Mouse (Mus musculus): Measurements from ENCODE around the gene Ptchd1. TPM values are rescaled to one million over a fixed set of nuclear protein-coding genes. Genes with fewer than 3 reads are reported as not detected.

The Ptchd1 gene
- polyA plus RNA-seq (2012; rRNA removed): not detected in 2 replicates

DNA sequence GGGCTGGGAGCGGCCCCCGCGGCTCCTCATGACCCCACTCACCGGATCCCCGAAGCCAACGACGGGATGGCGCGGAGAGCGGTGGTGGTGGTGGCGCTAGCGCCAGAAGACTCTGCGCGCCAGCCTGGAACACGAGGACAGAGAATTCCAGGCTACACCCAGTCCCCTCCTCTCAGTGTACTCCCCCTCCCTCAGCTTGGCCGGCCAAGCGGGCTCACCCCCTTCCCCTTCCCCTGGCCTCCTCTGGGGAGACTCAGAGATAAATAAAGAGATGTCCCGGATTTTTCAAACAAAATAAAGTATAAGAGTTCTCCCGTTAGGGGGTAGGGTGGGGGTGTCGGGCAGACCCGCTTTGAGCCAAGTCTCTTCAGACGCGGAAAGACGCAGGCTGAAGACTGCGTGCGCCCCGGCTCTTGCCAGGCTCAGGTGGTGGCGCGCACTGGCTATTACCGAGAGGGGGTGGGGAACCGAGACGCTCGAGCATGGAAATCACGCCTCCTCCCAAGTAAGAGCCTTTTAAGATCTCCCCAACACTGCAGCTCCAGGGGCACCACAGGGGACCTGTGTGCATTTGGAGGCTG is at the start of gene Ptchd1:
Gene Ptchd1, minus strand, starts transcription at position 114 of the 581 bp plus-strand sequence.

GRCm38 (mm10) chrX:155624341-155624841 is 777 bp upstream of the Ptchd1 start, which contains the start of gene Gm15155:
Gene Gm15155 (plus strand): TSS chrX:155624741.

Other genes with a start within 250 kb of the Ptchd1 start
- gene Gm15155, start 927 bp upstream of the Ptchd1 start, polyA plus RNA-seq (2012; rRNA removed): not detected in 2 replicates

Data from liver, embryonic 14 days (tissue).